Mouse (Mus musculus): ENCODE results near the gene Setd3. TPM values are rescaled to one million over a fixed set of nuclear protein-coding genes. Genes with fewer than 3 reads are reported as not detected.
A peak's percentile ranks its signal among the peaks of the same experiment; 100 is the strongest.

Gene Setd3
- polyA plus RNA-seq, 2 experiments = 26.8 to 43.4 TPM

GRCm38 (mm10) chr12:108221712-108222111 is 42.6 kb upstream of the Setd3 start:
- WGBS (ENCODE audit: insufficient replicate concordance) = 72% methylated on average over 7 of the region's 7 CpGs
- H3K4me3 ChIP-seq (ENCODE audit: insufficient read depth in 1 of 2, low read depth in 2 of 2, low read length in 2 of 2) = no peak overlapping the region
- H3K27ac ChIP-seq = no peak overlapping the region
- H3K4me2 ChIP-seq (ENCODE audit: low read depth) = no peak overlapping the region
- H3K9ac ChIP-seq (replicated peaks) = no peak overlapping the region
- no peaks in the 10 kb centered on the region for H3K36me3 ChIP-seq (replicated peaks; ENCODE audit: control insufficient read depth, insufficient read depth, low read depth)
- H3K4me1 ChIP-seq (replicated peaks; ENCODE audit: control insufficient read depth in 2 of 2, insufficient read depth in 2 of 2, low read length in 1 of 2) = no peaks in the 10 kb centered on the region
- no peaks in the 10 kb centered on the region for H3K27me3 ChIP-seq (ENCODE audit: control insufficient read depth, insufficient read depth, low read length)
- TF ChIP-seq EP300 (IDR thresholded peaks at IDR 0.05; ENCODE audit: low read depth) = no peak
- no peaks in the 10 kb centered on the region for H3K9me3 ChIP-seq (ENCODE audit: control insufficient read depth, low read length)
- DNase-seq (ENCODE audit: low read depth in 3 of 3, low spot score in 3 of 3) (no peak), ATAC-seq (ENCODE audit: insufficient read depth) (no peak)

- Histone ChIP-seq H3K9ac (replicated peaks) (no peak overlapping the region), H3K9me3 (ENCODE audit: control insufficient read depth, low read length) (no peaks in the 10 kb centered on the region), H3K27me3 (ENCODE audit: control insufficient read depth, insufficient read depth, low read length) (no peaks in the 10 kb centered on the region), H3K4me3 (ENCODE audit: insufficient read depth in 1 of 2, low read depth in 2 of 2, low read length in 2 of 2) (no peak overlapping the region), H3K4me1 (replicated peaks; ENCODE audit: control insufficient read depth in 2 of 2, insufficient read depth in 2 of 2, low read length in 1 of 2) (no peaks in the 10 kb centered on the region), H3K36me3 (replicated peaks; ENCODE audit: control insufficient read depth, insufficient read depth, low read depth) (no peaks in the 10 kb centered on the region), H3K4me2 (ENCODE audit: low read depth) (no peak overlapping the region), H3K27ac (no peak overlapping the region)
- TF ChIP-seq CTCF (IDR thresholded peaks at IDR 0.05; ENCODE audit: low read depth) (peak; percentile 40), EP300 (IDR thresholded peaks at IDR 0.05; ENCODE audit: low read depth) (no peak)
- DNase-seq (ENCODE audit: low read depth in 3 of 3, low spot score in 3 of 3) (no peak), ATAC-seq (ENCODE audit: insufficient read depth) (0 out of 2 replicates have a peak, but pooled peaks have one; percentile 17)
- WGBS (ENCODE audit: insufficient replicate concordance) = 53% methylated on average over 10 of the region's 10 CpGs
Measured at GRCm38 (mm10) chr12:108221206-108221605, 42.1 kb upstream of the Setd3 start.

- H3K27ac ChIP-seq = no peak overlapping the region
- no peak for ATAC-seq (ENCODE audit: insufficient read depth)
- TF ChIP-seq CTCF (IDR thresholded peaks at IDR 0.05; ENCODE audit: low read depth) = no peak
- TF ChIP-seq EP300 (IDR thresholded peaks at IDR 0.05; ENCODE audit: low read depth) = no peak
Measured at GRCm38 (mm10) chr12:108220621-108221020, 41.5 kb upstream of the Setd3 start.

GRCm38 (mm10) chr12:108219825-108220616 is 40.9 kb upstream of the Setd3 start:
- no peak for ATAC-seq (ENCODE audit: insufficient read depth)
- no peak overlapping the region for H3K9ac ChIP-seq (replicated peaks)
- DNase-seq (ENCODE audit: low read depth in 3 of 3, low spot score in 3 of 3) = no peak
- WGBS (ENCODE audit: insufficient replicate concordance) = 65% methylated on average over 21 of the region's 21 CpGs
- H3K36me3 ChIP-seq (replicated peaks; ENCODE audit: control insufficient read depth, insufficient read depth, low read depth) = no peaks in the 10 kb centered on the region
- no peaks in the 10 kb centered on the region for H3K27me3 ChIP-seq (ENCODE audit: control insufficient read depth, insufficient read depth, low read length)
- H3K4me2 ChIP-seq (ENCODE audit: low read depth) = no peak overlapping the region
- H3K4me3 ChIP-seq (ENCODE audit: insufficient read depth in 1 of 2, low read depth in 2 of 2, low read length in 2 of 2) = no peak overlapping the region
- H3K27ac ChIP-seq = no peak overlapping the region
- no peaks in the 10 kb centered on the region for H3K9me3 ChIP-seq (ENCODE audit: control insufficient read depth, low read length)
- no peaks in the 10 kb centered on the region for H3K4me1 ChIP-seq (replicated peaks; ENCODE audit: control insufficient read depth in 2 of 2, insufficient read depth in 2 of 2, low read length in 1 of 2)
- TF ChIP-seq CTCF (IDR thresholded peaks at IDR 0.05; ENCODE audit: low read depth) (no peak), EP300 (IDR thresholded peaks at IDR 0.05; ENCODE audit: low read depth) (no peak)

More at GRCm38 (mm10) chr12:108220621-108221020, 41.5 kb upstream of the Setd3 start:
- Histone ChIP-seq H3K9me3 (ENCODE audit: control insufficient read depth, low read length) (no peaks in the 10 kb centered on the region), H3K36me3 (replicated peaks; ENCODE audit: control insufficient read depth, insufficient read depth, low read depth) (no peaks in the 10 kb centered on the region), H3K4me3 (ENCODE audit: insufficient read depth in 1 of 2, low read depth in 2 of 2, low read length in 2 of 2) (no peak overlapping the region), H3K4me1 (replicated peaks; ENCODE audit: control insufficient read depth in 2 of 2, insufficient read depth in 2 of 2, low read length in 1 of 2) (no peaks in the 10 kb centered on the region), H3K9ac (replicated peaks) (no peak overlapping the region), H3K27me3 (ENCODE audit: control insufficient read depth, insufficient read depth, low read length) (no peaks in the 10 kb centered on the region), H3K4me2 (ENCODE audit: low read depth) (no peak overlapping the region)
- 72% methylated on average over 12 of the region's 12 CpGs for WGBS (ENCODE audit: insufficient replicate concordance)
- no peak for DNase-seq (ENCODE audit: low read depth in 3 of 3, low spot score in 3 of 3)

- H3K4me2 ChIP-seq (ENCODE audit: low read depth) = no peak overlapping the region
- no peaks in the 10 kb centered on the region for H3K9me3 ChIP-seq (ENCODE audit: control insufficient read depth, low read length)
- no peak overlapping the region for H3K27ac ChIP-seq
- H3K4me1 ChIP-seq (replicated peaks; ENCODE audit: control insufficient read depth in 2 of 2, insufficient read depth in 2 of 2, low read length in 1 of 2) = no peaks in the 10 kb centered on the region
- no peak overlapping the region for H3K9ac ChIP-seq (replicated peaks)
- H3K36me3 ChIP-seq (replicated peaks; ENCODE audit: control insufficient read depth, insufficient read depth, low read depth) = no peaks in the 10 kb centered on the region
- TF ChIP-seq EP300 (IDR thresholded peaks at IDR 0.05; ENCODE audit: low read depth) = no peak
- no peak for TF ChIP-seq CTCF (IDR thresholded peaks at IDR 0.05; ENCODE audit: low read depth)
- 52% methylated on average over 15 of the region's 15 CpGs for WGBS (ENCODE audit: insufficient replicate concordance)
- DNase-seq (ENCODE audit: low read depth in 3 of 3, low spot score in 3 of 3) = no peak
- H3K27me3 ChIP-seq (ENCODE audit: control insufficient read depth, insufficient read depth, low read length) = no peaks in the 10 kb centered on the region
- no peak overlapping the region for H3K4me3 ChIP-seq (ENCODE audit: insufficient read depth in 1 of 2, low read depth in 2 of 2, low read length in 2 of 2)
- no peak for ATAC-seq (ENCODE audit: insufficient read depth)
Measured at GRCm38 (mm10) chr12:108219163-108219562, 40.0 kb upstream of the Setd3 start.
